ENCODE assay signal across 8 mouse cellular contexts in the genomic region with DNA sequence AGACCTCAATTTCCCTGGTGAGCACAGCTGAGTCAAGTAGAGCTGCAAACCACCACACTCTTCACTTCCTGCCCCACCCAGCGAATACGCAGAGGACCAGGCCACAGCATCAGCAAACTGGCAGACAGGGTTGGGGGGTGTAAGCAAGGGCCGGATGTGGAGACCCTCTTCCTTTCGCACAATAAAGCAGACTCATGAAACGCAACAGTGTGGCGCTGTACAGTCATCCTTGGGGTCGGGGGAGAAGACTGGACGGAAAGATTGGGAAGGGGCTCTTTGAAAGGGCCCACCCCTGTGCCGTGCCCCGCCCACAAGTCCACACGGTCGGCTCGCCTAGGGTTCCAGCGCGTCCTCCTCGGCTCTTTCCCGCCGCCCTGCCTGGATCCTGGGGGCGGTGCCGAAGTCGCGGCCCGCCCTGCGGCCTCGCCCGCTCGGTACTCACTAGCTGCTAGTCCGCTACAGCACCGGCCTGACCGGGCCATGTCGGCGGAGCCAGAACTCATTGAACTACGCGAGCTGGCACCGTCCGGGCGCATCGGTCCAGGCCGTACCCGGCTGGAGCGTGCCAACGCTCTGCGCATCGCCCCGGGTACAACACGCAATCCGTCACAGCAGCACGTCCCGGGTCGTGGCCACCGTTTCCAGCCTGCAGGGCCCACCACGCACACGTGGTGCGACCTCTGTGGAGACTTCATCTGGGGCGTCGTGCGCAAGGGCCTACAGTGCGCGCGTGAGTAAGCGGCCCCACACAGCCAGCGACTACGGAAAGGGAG. TPM values are rescaled to one million over a fixed set of nuclear protein-coding genes. Genes with fewer than 3 reads are reported as not detected.
DNase-seq lines count a peak whose midpoint lies in the region; ATAC-seq and TF ChIP-seq lines count a peak whose summit lies in the region.

TSS of gene Rassf1 (plus strand) at position 439 of the 773 bp plus-strand sequence.

- no peak for TF ChIP-seq EP300 in MEL (IDR thresholded peaks at IDR 0.05; ENCODE audit: low read depth in 1 of 2, low read length in 2 of 2)

- H3K27ac ChIP-seq in MEL (ENCODE audit: control insufficient read depth, low read depth, low read length): peak within 1 kb of the TSS; percentile 11; the same call in 1 of the 2 replicates
- H3K27ac ChIP-seq in hindbrain, embryonic 12.5 days: no peak within 1 kb of the TSS
- H3K27ac ChIP-seq in spleen, adult 2 months (ENCODE audit: insufficient read depth, low read length): peak within 1 kb of the TSS; percentile 80

- peak within 1 kb of the TSS; percentile 47 to 55 for H3K4me3 ChIP-seq in MEL (ENCODE audit: control insufficient read depth in 1 of 2, insufficient read depth in 1 of 2, low read depth in 2 of 2, low read length in 2 of 2)
- H3K4me3 ChIP-seq in hindbrain, embryonic 12.5 days: peak within 1 kb of the TSS; percentile 34
- peak within 1 kb of the TSS; percentile 58 for H3K4me3 ChIP-seq in spleen, adult 2 months (ENCODE audit: extremely low read depth, insufficient read depth, insufficient read length)

- H3K36me3 ChIP-seq in MEL (ENCODE audit: control insufficient read depth in 1 of 2, insufficient read depth in 2 of 2, low read length in 2 of 2): peaks cover 0 to 22% of the 10 kb centered on the region in 2 experiments; a peak in 2 of 4 replicates
- no peaks in the 10 kb centered on the region for H3K36me3 ChIP-seq in hindbrain, embryonic 12.5 days
- no peaks in the 10 kb centered on the region for H3K36me3 ChIP-seq in spleen, adult 2 months (ENCODE audit: control insufficient read depth, insufficient read depth, low read length)

- peak; percentile 54 to 55; a peak in 1 of 4 replicates for TF ChIP-seq POLR2A in MEL (IDR thresholded peaks at IDR 0.05; ENCODE audit: control insufficient read depth in 1 of 2, insufficient read depth in 1 of 2, low read depth in 1 of 2, low read length in 2 of 2, poor library complexity in 1 of 2)
- TF ChIP-seq POLR2A in spleen, adult 2 months (IDR thresholded peaks at IDR 0.05; ENCODE audit: low read depth, low read length): no peak

- no peak for ATAC-seq in hindbrain, embryonic 12.5 days (ENCODE audit: low FRiP score)
- ATAC-seq in megakaryocyte, adult 5-6 weeks (ENCODE audit: poor library complexity, severe bottlenecking): peak; percentile 25

- no peak for TF ChIP-seq CTCF in MEL (IDR thresholded peaks at IDR 0.05 in 2 of 3, conservative IDR thresholded peaks at IDR 0.05 in 1 of 3; ENCODE audit: control insufficient read depth in 1 of 3, insufficient read depth in 1 of 3, low read depth in 2 of 3, low read length in 3 of 3, poor library complexity in 1 of 3, severe bottlenecking in 1 of 3)
- TF ChIP-seq CTCF in spleen, adult 2 months (IDR thresholded peaks at IDR 0.05; ENCODE audit: extremely low read depth, insufficient read depth, insufficient read length, insufficient replicate concordance): no peak

- under 1% methylated on average over 63 of the region's 63 CpGs for WGBS in hindbrain, embryonic 12.5 days
- 4% methylated on average over 63 of the region's 63 CpGs for WGBS in spleen, adult 2 months

- peak within 1 kb of the TSS; percentile 67 for H3K9ac ChIP-seq in MEL (ENCODE audit: control insufficient read depth, low read depth, low read length, poor library complexity, severe bottlenecking)
- peak within 1 kb of the TSS; percentile 51 for H3K9ac ChIP-seq in hindbrain, embryonic 12.5 days

- peak; percentile 80 for DNase-seq in MEL (ENCODE audit: low read depth, low spot score)
- peak in 1 of 2 experiments; percentile 53 for DNase-seq in adrenal gland, postnatal 4 days (ENCODE audit: low spot score in 2 of 2)
- peak; percentile 66 for DNase-seq in forelimb bud, embryonic 11.5 days (ENCODE audit: low read depth, low spot score)
- peak in 1 of 2 experiments; percentile 73 for DNase-seq in left cerebral cortex, postnatal 10 days (ENCODE audit: extremely low spot score in 1 of 2, low spot score in 2 of 2)
- peak; percentile 73 to 74 for DNase-seq in spleen, adult 2 months (ENCODE audit: low read depth in 1 of 2, low spot score in 2 of 2)
- no peak for DNase-seq in adipocyte (ENCODE audit: low spot score)

- no peaks in the 10 kb centered on the region for H3K27me3 ChIP-seq in MEL (ENCODE audit: control insufficient read depth in 1 of 2, insufficient read depth in 2 of 2, low read length in 2 of 2)
- peaks cover 48% of the 10 kb centered on the region for H3K27me3 ChIP-seq in hindbrain, embryonic 12.5 days
- no peaks in the 10 kb centered on the region for H3K27me3 ChIP-seq in spleen, adult 2 months (ENCODE audit: control insufficient read depth, insufficient read depth, low read length)

- no peak for TF ChIP-seq RAD21 in MEL (IDR thresholded peaks at IDR 0.05; ENCODE audit: low read depth, low read length)

- peaks cover 25% of the 10 kb centered on the region for H3K79me2 ChIP-seq in MEL (ENCODE audit: control insufficient read depth, insufficient read depth, low read length, poor library complexity)

- no peaks in the 10 kb centered on the region for H3K9me3 ChIP-seq in MEL (replicated peaks; ENCODE audit: insufficient read depth, low read length)
- H3K9me3 ChIP-seq in hindbrain, embryonic 12.5 days (replicated peaks): no peaks in the 10 kb centered on the region

- H3K4me2 ChIP-seq in hindbrain, embryonic 12.5 days (replicated peaks): peak within 1 kb of the TSS; percentile 62

- intact Hi-C loops in left cerebral cortex, postnatal 10 days (cut with DNase I): no loop called here

- H3K4me1 ChIP-seq in MEL (ENCODE audit: control insufficient read depth in 1 of 2, insufficient read depth in 2 of 2, low read length in 2 of 2): peaks cover 10 to 29% of the 10 kb centered on the region in 2 experiments
- peaks cover 49% of the 10 kb centered on the region for H3K4me1 ChIP-seq in hindbrain, embryonic 12.5 days
- H3K4me1 ChIP-seq in spleen, adult 2 months (ENCODE audit: control insufficient read depth, insufficient read depth, insufficient read length): peaks cover 36% of the 10 kb centered on the region

TF ChIP-seq in MEL, 35 proteins besides CTCF, POLR2A, EP300 and RAD21 (continues in another document):
- no peak for TF ChIP-seq GABPA (IDR thresholded peaks at IDR 0.05; ENCODE audit: low read depth, low read length)
- 0 out of 2 replicates have a peak, but pooled peaks have one; percentile 17 for TF ChIP-seq TBP (IDR thresholded peaks at IDR 0.05; ENCODE audit: low read depth, low read length)
- TF ChIP-seq MXI1 (IDR thresholded peaks at IDR 0.05; ENCODE audit: low read depth, low read length): peak; percentile 66
- no peak for TF ChIP-seq CHD2 (IDR thresholded peaks at IDR 0.05; ENCODE audit: low read length)
- no peak for TF ChIP-seq E2F4 (IDR thresholded peaks at IDR 0.05; ENCODE audit: borderline replicate concordance, low read depth, low read length)
- TF ChIP-seq CHD1 (IDR thresholded peaks at IDR 0.05; ENCODE audit: low read depth, low read length): no peak
- no peak for TF ChIP-seq HCFC1 (IDR thresholded peaks at IDR 0.05; ENCODE audit: low read depth, low read length)
- TF ChIP-seq POLR2AphosphoS2 (IDR thresholded peaks at IDR 0.05; ENCODE audit: low read length): no peak
- 0 out of 2 replicates have a peak, but pooled peaks have one; percentile 11 for TF ChIP-seq MYC (IDR thresholded peaks at IDR 0.05; ENCODE audit: low read depth, low read length)
- TF ChIP-seq MAX (IDR thresholded peaks at IDR 0.05; ENCODE audit: low read length): peak; percentile 74
- no peak for TF ChIP-seq TCF12 (IDR thresholded peaks at IDR 0.05; ENCODE audit: low read depth, low read length)
- no peak for TF ChIP-seq ZNF384 (IDR thresholded peaks at IDR 0.05; ENCODE audit: low read depth, low read length)
- no peak for TF ChIP-seq RCOR1 (IDR thresholded peaks at IDR 0.05; ENCODE audit: low read depth, low read length)
- no peak; the same call in 1 of the 2 replicates for TF ChIP-seq SIN3A (IDR thresholded peaks at IDR 0.05; ENCODE audit: low read length)
- no peak for TF ChIP-seq TAL1 (IDR thresholded peaks at IDR 0.05; ENCODE audit: low read length)
- TF ChIP-seq USF1 (IDR thresholded peaks at IDR 0.05; ENCODE audit: low read depth, low read length): no peak
- peak; percentile 72; the same call in 1 of the 2 replicates for TF ChIP-seq ETS1 (IDR thresholded peaks at IDR 0.05; ENCODE audit: low read depth, low read length)
- 0 out of 2 replicates have a peak, but pooled peaks have one; percentile 22 for TF ChIP-seq NRF1 (IDR thresholded peaks at IDR 0.05; ENCODE audit: insufficient read depth, low read depth, low read length, poor library complexity, severe bottlenecking)
- TF ChIP-seq ELF1 (IDR thresholded peaks at IDR 0.05; ENCODE audit: low read depth, low read length): peak; percentile 32; the same call in 1 of the 2 replicates
- no peak for TF ChIP-seq SMC3 (IDR thresholded peaks at IDR 0.05; ENCODE audit: low read depth, low read length)
- TF ChIP-seq MYB (IDR thresholded peaks at IDR 0.05; ENCODE audit: low read depth, low read length): no peak
- TF ChIP-seq POLR2AphosphoS5 (IDR thresholded peaks at IDR 0.05; ENCODE audit: borderline replicate concordance, low read depth, low read length): no peak
- TF ChIP-seq USF2 (IDR thresholded peaks at IDR 0.05; ENCODE audit: borderline replicate concordance in 1 of 2, insufficient read depth in 1 of 2, low read depth in 1 of 2, low read length in 2 of 2): no peak
- no peak for TF ChIP-seq JUND (IDR thresholded peaks at IDR 0.05; ENCODE audit: low read depth, low read length)
- 0 out of 2 replicates have a peak, but pooled peaks have one; percentile 35 for TF ChIP-seq UBTF (IDR thresholded peaks at IDR 0.05; ENCODE audit: borderline replicate concordance, insufficient read depth, low read depth, low read length)
- TF ChIP-seq BHLHE40 (IDR thresholded peaks at IDR 0.05; ENCODE audit: borderline replicate concordance, low read depth, low read length): no peak
- no peak for TF ChIP-seq GATA1 (IDR thresholded peaks at IDR 0.05; ENCODE audit: low read depth, low read length)
- no peak for TF ChIP-seq MAZ (IDR thresholded peaks at IDR 0.05; ENCODE audit: low read depth, low read length)
- TF ChIP-seq ZKSCAN1 (IDR thresholded peaks at IDR 0.05; ENCODE audit: low read depth, low read length): no peak
- no peak for TF ChIP-seq MAFK (IDR thresholded peaks at IDR 0.05; ENCODE audit: borderline replicate concordance, low read depth, low read length)

RNA-seq across cellular contexts. Expression of gene Rassf1, which starts in this region (rescaled TPM):
- total RNA-seq in MEL (2012; rRNA removed): 40.6 and 48.0 TPM in 2 replicates
- polyA plus RNA-seq in MEL (2012; ENCODE audit: insufficient read depth in 1 of 2, insufficient read length in 2 of 2, low read depth in 1 of 2, low replicate concordance in 2 of 2, missing spikeins in 1 of 2): 10 to 100 TPM in 1 of 2 experiments, not detected in 1; 56.9 TPM
- total RNA-seq in adrenal gland, postnatal 4 days (2021): 10 to 100 TPM; 34.9 to 37.6 TPM
- polyA plus RNA-seq in hindbrain, embryonic 12.5 days (2016; fragmentation: Nextera tagmentation; extraction: Ambion mirVana): 37.3 and 39.9 TPM in 2 replicates
- 10 to 100 TPM; 14.7 to 14.9 TPM for total RNA-seq in left cerebral cortex, postnatal 10 days (2021)
- 34.3 and 37.7 TPM in 2 replicates for total RNA-seq in megakaryocyte, adult 5-6 weeks (2015)
- 46.7 and 57.3 TPM in 2 replicates for total RNA-seq in megakaryocyte, adult 5-6 weeks (2017)
- 20.9 and 23.5 TPM in 2 replicates for polyA plus RNA-seq in spleen, adult 2 months (2012; rRNA removed)
